Mouse (Mus musculus) urinary bladder, postnatal 25 days (tissue): ENCODE results near the gene Rnf111.

Source experiments
- DNase-seq: peaks from one replicate; pipeline ENCODE4 v3.0.0; 2022; ENCODE audit warnings: low spot score

Gene Rnf111

DNA sequence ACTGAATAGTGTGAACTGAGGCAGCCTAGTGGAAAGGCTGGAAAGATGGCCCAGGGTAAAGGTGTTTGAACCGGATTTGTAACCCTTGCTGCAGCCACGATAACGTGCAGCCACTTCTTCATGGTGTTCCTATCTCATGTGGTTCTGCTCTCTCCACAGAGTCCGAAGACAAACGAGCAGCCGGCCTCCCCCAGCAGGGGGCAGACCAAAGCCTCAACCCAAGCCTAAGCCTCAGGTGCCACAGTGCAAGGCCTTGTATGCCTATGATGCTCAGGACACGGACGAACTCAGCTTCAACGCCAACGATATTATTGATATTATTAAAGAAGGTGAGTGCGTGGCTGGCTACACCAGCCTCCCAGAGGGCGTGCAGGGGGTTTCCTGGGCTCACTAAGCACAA is 107.9 kb downstream of the Rnf111 start:
- DNase-seq: no peak

DNA sequence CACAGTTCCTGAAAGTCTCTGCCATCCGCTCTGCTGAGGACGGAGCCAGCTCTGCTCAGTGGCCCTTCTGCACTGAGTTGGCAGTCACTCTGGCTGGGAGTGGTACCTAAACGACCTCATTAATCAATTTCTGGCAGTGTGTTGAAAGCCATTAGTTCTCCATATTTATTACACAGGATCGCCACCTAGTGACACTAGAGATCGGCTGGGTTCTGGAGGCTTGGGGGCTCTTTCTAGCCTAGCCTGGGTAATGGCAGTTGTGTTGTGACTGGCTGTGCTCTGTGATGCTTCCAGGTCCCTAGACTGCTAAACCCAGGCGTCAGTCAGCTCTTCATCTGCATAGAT is 111.0 kb downstream of the Rnf111 start:
- no peak for DNase-seq

DNA sequence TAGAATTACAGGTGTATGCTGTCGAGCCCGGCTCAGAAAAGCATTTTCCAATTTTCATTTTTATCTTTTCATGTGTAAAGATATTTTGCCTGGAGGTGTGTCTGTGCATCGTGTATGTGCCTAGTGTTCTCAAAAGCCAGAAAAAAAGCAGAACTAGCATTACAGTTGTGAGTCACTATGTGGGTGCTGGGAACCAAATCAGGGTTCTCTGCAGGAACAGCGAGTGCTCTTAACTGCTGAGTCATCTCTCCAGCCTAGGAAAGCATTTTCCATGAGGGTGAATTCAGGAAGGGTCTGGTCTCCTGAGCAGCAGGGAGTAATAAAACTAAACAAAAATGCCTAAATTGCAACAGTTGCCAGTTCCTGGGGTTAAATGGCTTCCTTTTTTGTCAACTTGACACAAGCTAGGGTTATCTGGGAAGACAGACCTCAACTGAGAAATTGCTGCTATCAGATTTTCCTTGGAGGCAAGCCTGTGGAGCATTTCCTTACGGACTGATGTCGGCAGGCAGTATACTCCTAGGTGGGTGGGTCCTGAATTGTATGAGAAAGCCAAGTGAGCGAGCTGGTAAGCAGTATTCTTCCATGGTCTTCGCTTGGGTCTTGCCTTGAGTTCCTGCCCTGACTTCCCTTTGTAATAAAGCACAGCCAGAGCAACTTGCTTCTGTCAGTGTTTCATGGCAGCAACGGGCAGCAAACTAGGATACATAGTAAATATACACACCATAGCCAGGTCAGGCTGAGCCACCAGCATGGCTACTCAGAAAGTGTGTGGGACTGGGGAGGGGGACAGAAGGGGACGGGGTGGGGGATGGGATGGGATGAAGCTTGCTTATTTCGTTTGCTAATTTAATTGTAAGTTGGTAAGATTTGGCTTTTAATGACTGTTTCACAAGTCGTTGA is 111.6 kb downstream of the Rnf111 start:
- DNase-seq: no peak

DNA sequence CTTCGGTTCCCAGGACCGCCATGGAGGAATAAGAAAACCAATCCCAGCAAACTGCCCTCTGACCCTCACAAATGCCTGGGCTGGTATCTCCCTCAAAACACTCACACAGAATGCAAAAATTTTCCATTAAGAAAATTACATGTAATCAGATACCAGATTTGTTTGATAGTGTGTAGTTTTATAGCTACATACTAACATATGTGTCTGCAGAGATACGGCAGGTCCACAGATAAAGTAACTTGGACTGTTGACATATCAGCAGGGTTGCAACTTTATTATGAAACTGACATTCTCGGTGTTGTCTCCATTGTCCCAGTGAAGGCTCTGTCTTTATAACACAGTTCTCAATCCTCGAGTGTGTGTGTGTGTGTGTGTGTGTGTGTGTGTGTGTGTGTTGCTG is 112.5 kb downstream of the Rnf111 start:
- no peak for DNase-seq

DNA sequence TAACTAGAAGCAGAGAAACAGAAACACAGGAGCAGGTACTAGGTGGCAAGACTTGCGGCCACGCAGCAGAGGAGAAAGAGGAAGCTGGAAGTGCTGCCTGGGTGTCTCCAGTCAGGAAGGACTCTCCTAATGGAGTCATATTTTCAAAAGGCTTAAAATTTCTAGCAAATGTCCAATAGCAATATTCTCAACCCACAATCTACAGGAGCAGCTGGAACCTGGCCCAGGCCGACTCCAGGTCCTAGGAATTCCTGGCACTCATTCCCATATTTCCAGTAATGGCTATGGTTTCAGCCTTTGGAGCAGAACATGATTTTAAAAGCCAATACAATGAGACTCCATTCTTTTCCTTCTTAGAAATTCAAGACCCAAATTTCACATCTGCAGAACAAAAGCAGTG is 114.0 kb downstream of the Rnf111 start:
- no peak for DNase-seq

DNA sequence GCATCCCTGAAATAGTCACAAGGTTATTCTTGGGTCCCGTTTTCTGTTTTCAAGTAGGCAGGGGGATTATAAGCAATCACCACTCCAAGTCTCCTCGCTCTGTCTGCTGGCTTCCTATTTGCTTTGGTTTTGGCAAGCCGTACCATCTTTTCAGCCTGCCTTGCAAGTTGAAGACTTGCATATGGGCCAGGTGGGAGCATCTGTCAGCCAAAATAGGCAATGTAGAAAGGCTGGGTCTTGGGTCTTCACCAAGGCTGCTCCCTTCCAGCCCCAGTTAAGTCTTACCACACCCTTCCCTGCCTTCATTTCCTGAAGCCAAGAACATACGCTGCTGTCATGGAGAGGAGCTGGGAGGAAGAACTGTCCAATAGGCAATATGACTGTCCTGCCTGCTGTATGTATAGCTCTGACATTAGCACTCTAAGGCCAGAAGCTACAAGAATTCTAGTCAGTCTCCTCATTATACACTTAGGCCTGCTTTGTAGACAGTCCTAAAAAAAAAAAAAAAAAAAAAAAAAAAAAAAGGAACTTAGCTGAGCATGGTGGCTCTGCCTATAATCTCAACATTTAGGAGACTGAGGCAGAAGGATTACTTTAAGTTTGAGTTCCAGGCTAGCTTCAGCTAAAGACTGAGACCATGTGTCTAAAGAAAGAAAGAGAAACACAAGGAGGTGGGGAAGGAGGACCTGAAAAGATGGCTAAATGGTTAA is 116.0 kb downstream of the Rnf111 start:
- DNase-seq: no peak

DNA sequence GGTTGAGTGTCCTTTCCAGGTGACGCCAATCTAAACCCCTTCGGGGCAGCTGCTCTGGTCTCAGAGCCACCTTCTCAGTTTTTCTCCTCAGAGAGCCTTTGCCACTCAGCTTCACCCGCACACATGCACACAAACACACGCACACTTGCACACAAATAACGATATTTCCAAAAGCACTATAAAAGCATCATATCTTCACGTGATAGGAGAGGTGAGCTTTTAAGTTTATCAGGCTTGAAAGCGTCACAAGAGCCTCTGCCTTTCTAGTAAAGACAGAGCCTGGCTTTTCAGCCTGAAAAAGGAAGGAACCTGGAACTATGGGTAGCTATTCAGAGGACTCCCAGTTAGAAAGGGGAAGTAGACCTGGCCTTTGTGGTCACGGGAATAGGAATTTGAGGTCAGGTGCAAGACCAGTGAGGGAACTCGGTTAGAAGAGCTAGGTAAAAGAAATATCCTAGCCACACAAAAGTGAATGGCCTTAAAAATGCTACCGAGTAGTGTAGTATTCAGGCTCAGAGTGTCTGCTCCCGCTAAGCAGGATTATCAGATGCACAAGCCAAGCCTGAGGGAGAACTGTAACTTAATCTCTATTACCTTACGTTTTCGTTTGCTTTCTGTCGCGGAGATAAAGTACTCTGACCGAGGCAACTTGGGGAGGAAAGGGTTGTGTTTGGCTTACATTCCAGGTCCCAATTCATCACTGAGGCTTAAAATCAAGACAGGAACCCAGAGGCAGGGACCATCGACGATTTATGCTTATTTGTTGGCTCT is 118.4 kb downstream of the Rnf111 start:
- no peak for DNase-seq

DNA sequence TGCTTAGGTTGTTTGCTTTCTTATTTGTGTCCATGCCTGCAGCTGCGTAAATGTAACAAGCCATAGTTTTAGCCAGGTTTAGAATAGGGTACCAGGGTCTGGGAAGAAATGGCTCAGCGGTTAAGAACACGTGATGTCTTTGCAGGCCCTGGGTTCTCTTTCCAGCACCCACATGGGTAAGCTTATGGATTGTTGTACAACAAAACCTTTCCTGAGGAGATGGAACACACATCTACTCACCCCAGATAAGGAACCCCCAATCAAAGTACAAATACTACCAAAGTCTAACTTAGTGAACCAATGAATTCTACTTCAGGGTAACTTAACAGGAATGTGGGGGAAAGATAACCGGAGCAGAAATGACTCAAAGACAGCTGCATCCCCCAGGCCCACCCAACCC is 119.0 kb downstream of the Rnf111 start:
- no peak for DNase-seq

DNA sequence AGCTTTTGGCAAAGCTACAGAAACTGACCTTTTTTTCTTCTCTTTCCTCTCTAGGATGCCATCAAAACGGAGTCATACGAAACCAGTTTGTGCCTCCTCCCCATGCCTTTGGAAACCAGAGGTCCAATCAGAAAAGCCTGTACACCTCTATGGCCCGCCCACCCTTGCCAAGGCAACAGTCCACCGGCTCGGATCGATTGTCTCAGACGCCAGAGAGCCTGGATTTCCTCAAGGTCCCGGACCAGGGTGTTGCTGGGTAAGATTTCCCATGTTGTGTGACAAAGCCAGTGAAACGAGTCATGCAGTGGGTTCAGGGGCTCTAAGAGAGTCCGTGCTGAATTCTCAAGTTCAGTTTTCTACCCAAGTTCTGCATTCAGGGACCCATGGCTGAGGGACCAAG is 119.8 kb downstream of the Rnf111 start:
- no peak for DNase-seq

DNA sequence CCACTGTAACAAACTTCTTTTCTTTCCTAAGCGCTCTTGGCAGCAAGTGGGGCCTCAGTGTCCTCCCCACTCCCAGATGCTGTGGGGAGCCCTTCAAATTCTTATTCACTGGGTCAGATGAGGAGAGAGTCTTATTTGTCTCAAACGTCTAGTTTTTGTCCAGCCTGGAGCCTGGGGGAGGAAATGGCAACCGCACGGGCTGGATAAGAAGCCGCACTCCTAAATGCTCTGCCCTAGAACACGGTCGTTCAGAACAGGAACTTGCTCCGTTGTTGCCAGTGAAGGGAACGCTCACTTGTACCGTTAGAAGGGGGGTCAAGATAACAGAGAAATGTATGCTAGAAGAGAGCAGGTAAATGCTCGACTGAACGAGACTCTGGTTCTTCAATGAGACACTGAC is 121.4 kb downstream of the Rnf111 start:
- no peak for DNase-seq

DNA sequence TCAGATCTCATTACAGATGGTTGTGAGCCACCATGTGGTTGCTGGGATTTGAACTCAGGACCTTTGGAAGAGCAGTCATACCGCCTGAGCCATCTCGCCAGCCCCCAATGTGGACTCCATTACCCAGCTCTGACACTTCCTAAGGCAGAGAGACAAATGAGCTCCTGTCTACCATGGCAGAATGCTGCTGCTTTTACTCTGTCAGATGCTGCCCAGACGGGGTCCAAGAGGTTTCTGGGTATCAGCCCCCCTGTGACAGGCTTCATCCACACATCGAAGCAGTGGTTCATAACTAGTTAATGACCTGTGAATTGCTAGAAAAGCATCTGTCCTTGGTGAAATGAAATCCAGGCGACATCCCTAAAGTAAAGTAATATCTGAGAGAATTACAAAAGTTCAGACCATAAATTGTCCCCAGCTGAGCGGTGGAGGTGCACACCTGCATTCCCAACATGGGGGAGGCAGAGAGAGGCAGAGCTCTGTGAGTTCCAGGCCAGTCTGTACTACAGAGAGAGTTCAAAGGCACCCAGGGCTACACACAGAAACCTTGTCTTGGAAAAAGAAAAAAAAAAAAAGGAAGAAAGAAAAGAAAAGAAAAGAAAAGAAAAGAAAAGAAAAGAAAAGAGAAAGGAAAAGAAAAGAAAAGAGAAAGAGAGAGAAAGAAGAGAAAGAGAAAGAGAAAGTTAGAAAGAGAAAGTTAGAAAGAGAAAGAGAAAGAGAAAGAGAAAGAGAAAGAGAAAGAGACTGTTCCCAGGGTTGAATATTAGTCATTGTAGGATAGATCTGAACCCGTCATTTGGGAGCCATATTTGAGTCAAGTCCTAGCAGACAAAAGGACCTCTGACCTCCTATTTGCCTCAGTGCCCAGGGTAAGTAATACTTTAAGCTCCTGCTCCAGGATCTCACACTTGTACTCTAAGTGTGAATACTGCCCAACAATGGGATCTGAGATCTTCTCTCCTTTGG is 123.7 kb downstream of the Rnf111 start:
- no peak for DNase-seq
